Mouse (Mus musculus) neural tube, embryonic 14.5 days (tissue): Measurements from ENCODE around the gene Heatr5a. TPM values are rescaled to one million over a fixed set of nuclear protein-coding genes. Genes with fewer than 3 reads are reported as not detected.

Experiments used
- ATAC-seq: fragments of 200-750 bp; cut with Nextera tagmentation; 2 replicates; pipeline ENCODE4 v1.8.0; 2017; ENCODE audit warnings: low read depth, mild to moderate bottlenecking, moderate TSS enrichment, moderate library complexity
- H3K27ac ChIP-seq: fragments of 300-500 bp; sonication (generic); 2 replicates; pipeline ENCODE4 v1.5.1; 2014; ENCODE audit warnings: low read depth, mild to moderate bottlenecking, control low read depth, low read length, moderate library complexity, mixed read lengths
- H3K27me3 ChIP-seq: fragments of 300-500 bp; sonication (generic); 2 replicates; pipeline ENCODE4 v1.6.1; 2014; ENCODE audit warnings: low read length; ENCODE audit not compliant: control insufficient read depth, insufficient read depth
- H3K36me3 ChIP-seq: fragments of 300-500 bp; sonication (generic); 2 replicates; pipeline ENCODE4 v1.6.1; 2014; ENCODE audit warnings: low read length, mixed read lengths; ENCODE audit not compliant: control insufficient read depth, insufficient read depth
- H3K4me1 ChIP-seq: fragments of 300-500 bp; sonication (generic); 2 replicates; pipeline ENCODE4 v1.6.1; 2014; ENCODE audit warnings: low read length; ENCODE audit not compliant: control insufficient read depth, insufficient read depth
- H3K4me2 ChIP-seq: fragments of 300-500 bp; sonication (generic); 2 replicates; pipeline ENCODE4 v1.6.1; 2014; ENCODE audit warnings: mild to moderate bottlenecking, low read depth, low read length, control low read depth
- H3K4me3 ChIP-seq: fragments of 300-500 bp; sonication (generic); 2 replicates; pipeline ENCODE4 v1.5.1; 2014; ENCODE audit warnings: low read depth, low read length, control low read depth, mixed read lengths
- H3K9ac ChIP-seq: fragments of 300-500 bp; sonication (generic); replicated peaks from 2 replicates; pipeline ENCODE4 v1.6.1; 2014; ENCODE audit warnings: low read depth, mild to moderate bottlenecking, control low read depth, low read length, mixed read lengths
- H3K9me3 ChIP-seq: fragments of 300-500 bp; sonication (generic); 2 replicates; pipeline ENCODE4 v1.6.1; 2016; ENCODE audit warnings: low read length; ENCODE audit not compliant: control insufficient read depth
- WGBS: fragments of 180-500 bp; shearing (Covaris S2); extraction: QIAGEN DNeasy Blood & Tissue Kit; methylation state at CpG from one replicate; pipeline ENCODE4 v1.1.7; 2014; 5-methylcytosine and 5-hydroxymethylcytosine counted together
- polyA plus RNA-seq: library from polyadenylated mRNA; unstranded; fragments of >200 nt; fragmentation: Nextera tagmentation; extraction: Ambion mirVana; gene quantifications from 2 replicates; pipeline ENCODE4 v1.2.1, GENCODE M21; 2014

The Heatr5a gene
- polyA plus RNA-seq, 1 experiment from 2014 or later, result 9.1 TPM

GRCm38 (mm10) chr12:51835219-51835618 is 135.9 kb downstream of the Heatr5a start:
- no peaks in the 10 kb centered on the region for H3K9me3 ChIP-seq
- no peaks in the 10 kb centered on the region for H3K27me3 ChIP-seq
- no peak overlapping the region for H3K9ac ChIP-seq
- H3K36me3 ChIP-seq, result no peaks in the 10 kb centered on the region
- H3K4me1 ChIP-seq, result no peaks in the 10 kb centered on the region
- WGBS, result 73% methylated on average over 3 of the region's 3 CpGs
- no peak overlapping the region for H3K4me2 ChIP-seq
- no peak overlapping the region for H3K4me3 ChIP-seq
- no peak overlapping the region for H3K27ac ChIP-seq
- no peak for ATAC-seq

GRCm38 (mm10) chr12:51831931-51832330 is 139.2 kb downstream of the Heatr5a start:
- H3K9ac ChIP-seq, result no peak overlapping the region
- ATAC-seq, result no peak
- peaks cover 14% of the 10 kb centered on the region for H3K4me1 ChIP-seq
- H3K4me2 ChIP-seq, result no peak overlapping the region
- H3K36me3 ChIP-seq, result no peaks in the 10 kb centered on the region
- no peak overlapping the region for H3K27ac ChIP-seq
- no peaks in the 10 kb centered on the region; the same call in 1 of the 2 replicates for H3K27me3 ChIP-seq
- no peak overlapping the region for H3K4me3 ChIP-seq
- 84% methylated on average over 13 of the region's 13 CpGs for WGBS
- H3K9me3 ChIP-seq, result no peaks in the 10 kb centered on the region

- no peaks in the 10 kb centered on the region; the same call in 1 of the 2 replicates for H3K27me3 ChIP-seq
- no peaks in the 10 kb centered on the region for H3K9me3 ChIP-seq
- H3K9ac ChIP-seq, result no peak overlapping the region
- H3K36me3 ChIP-seq, result no peaks in the 10 kb centered on the region
- no peak for ATAC-seq
- no peak overlapping the region for H3K27ac ChIP-seq
- no peak overlapping the region for H3K4me2 ChIP-seq
- no peak overlapping the region for H3K4me3 ChIP-seq
- 96% methylated on average over 3 of the region's 3 CpGs for WGBS
- H3K4me1 ChIP-seq, result peaks cover 14% of the 10 kb centered on the region
These were observed 139.8 kb downstream of the Heatr5a start for GRCm38 (mm10) chr12:51831296-51831695.

GRCm38 (mm10) chr12:51830671-51831070 is 140.4 kb downstream of the Heatr5a start:
- Histone ChIP-seq H3K27me3 (no peaks in the 10 kb centered on the region; the same call in 1 of the 2 replicates), H3K9me3 (no peaks in the 10 kb centered on the region), H3K9ac (no peak overlapping the region), H3K4me3 (no peak overlapping the region), H3K4me1 (peaks cover 14% of the 10 kb centered on the region), H3K36me3 (no peaks in the 10 kb centered on the region), H3K4me2 (peak overlapping the region; percentile 73; the same call in 1 of the 2 replicates), H3K27ac (no peak overlapping the region)
- ATAC-seq, result no peak
- WGBS, result 94% methylated on average over 1 of the region's 1 CpGs

- H3K27me3 ChIP-seq, result no peaks in the 10 kb centered on the region; the same call in 1 of the 2 replicates
- no peaks in the 10 kb centered on the region for H3K9me3 ChIP-seq
- ATAC-seq, result peak; percentile 10
- H3K4me1 ChIP-seq, result peaks cover 14% of the 10 kb centered on the region
- under 1% methylated on average over 12 of the region's 12 CpGs for WGBS
- H3K4me3 ChIP-seq, result peak overlapping the region; percentile 95
- H3K9ac ChIP-seq, result peak overlapping the region; percentile 99
- H3K27ac ChIP-seq, result peak overlapping the region; percentile 97
- H3K4me2 ChIP-seq, result peak overlapping the region; percentile 73
- H3K36me3 ChIP-seq, result no peaks in the 10 kb centered on the region
These were observed 141.1 kb downstream of the Heatr5a start for GRCm38 (mm10) chr12:51830077-51830402.

- peak within 1 kb of the TSS; percentile 95 for H3K4me3 ChIP-seq
- under 1% methylated on average over 97 of the region's 114 CpGs for WGBS
- H3K9ac ChIP-seq, result peak within 1 kb of the TSS; percentile 99
These were observed 141.6 kb downstream of the Heatr5a start, which contains the start of gene Hectd1 for GRCm38 (mm10) chr12:51829290-51830076. Gene Hectd1, minus strand, starts transcription at chr12:51829536.

GRCm38 (mm10) chr12:51828716-51829289 is 142.3 kb downstream of the Heatr5a start:
- Histone ChIP-seq H3K27me3 (no peaks in the 10 kb centered on the region; the same call in 1 of the 2 replicates), H3K9me3 (no peaks in the 10 kb centered on the region), H3K9ac (peak overlapping the region; percentile 99), H3K4me1 (peaks cover 14% of the 10 kb centered on the region), H3K36me3 (no peaks in the 10 kb centered on the region), H3K4me3 (peak overlapping the region; percentile 95), H3K4me2 (peak overlapping the region; percentile 73), H3K27ac (peak overlapping the region; percentile 97)
- WGBS, result under 1% methylated on average over 63 of the region's 66 CpGs
- peak; percentile 19 for ATAC-seq

More at GRCm38 (mm10) chr12:51829290-51830076, 141.6 kb downstream of the Heatr5a start, which contains the start of gene Hectd1:
- Histone ChIP-seq H3K4me1 (peaks cover 14% of the 10 kb centered on the region), H3K27ac (peak within 1 kb of the TSS; percentile 97), H3K27me3 (no peaks in the 10 kb centered on the region; the same call in 1 of the 2 replicates), H3K36me3 (no peaks in the 10 kb centered on the region), H3K9me3 (no peaks in the 10 kb centered on the region), H3K4me2 (peak within 1 kb of the TSS; percentile 73)
- peak; percentile 93 for ATAC-seq

GRCm38 (mm10) chr12:51827958-51828650 is 143.0 kb downstream of the Heatr5a start:
- WGBS, result 27% methylated on average over 6 of the region's 6 CpGs
- Histone ChIP-seq H3K27me3 (no peaks in the 10 kb centered on the region; the same call in 1 of the 2 replicates), H3K9ac (peak overlapping the region; percentile 99), H3K36me3 (no peaks in the 10 kb centered on the region), H3K27ac (peak overlapping the region; percentile 97), H3K4me2 (peak overlapping the region; percentile 73), H3K4me3 (peak overlapping the region; percentile 95), H3K4me1 (peaks cover 14% of the 10 kb centered on the region), H3K9me3 (no peaks in the 10 kb centered on the region)
- no peak for ATAC-seq
